Mouse (Mus musculus) heart, adult 2 months (tissue): ENCODE results near the gene Dnajb4.

Experiments used
- CTCF ChIP-seq: fragments of 200-600 bp; IDR thresholded peaks from 2 replicates; pipeline ENCODE4 v1.8.1; 2022; ENCODE audit warnings: antibody characterized with exemption, mild to moderate bottlenecking, moderate library complexity
- POLR2A ChIP-seq: fragments of 200-500 bp; IDR thresholded peaks from 2 replicates; pipeline ENCODE4 v1.6.1; 2011; ENCODE audit warnings: mild to moderate bottlenecking, low read depth, low read length, control low read depth; ENCODE audit not compliant: insufficient read depth

DNA sequence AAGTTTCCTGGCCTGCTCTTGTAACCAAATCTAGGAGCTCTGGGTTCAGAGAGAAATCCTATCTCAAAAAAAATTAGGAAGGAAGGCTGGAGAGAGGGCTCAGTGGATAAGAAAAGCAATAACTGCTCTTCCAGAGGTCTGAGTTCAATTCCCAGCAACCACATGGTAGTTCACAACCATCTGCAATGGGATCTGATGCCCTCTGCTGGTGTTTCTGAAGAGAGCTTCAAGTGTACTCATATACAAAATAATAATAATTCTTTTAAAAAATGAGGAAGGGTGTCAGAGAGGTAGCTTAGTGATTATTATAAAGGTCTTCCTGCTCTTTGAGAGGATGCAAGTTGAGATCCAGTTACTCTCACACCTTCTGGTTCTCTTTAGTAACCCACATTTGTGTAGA lies 14.8 kb upstream of the Dnajb4 start:
- TF ChIP-seq CTCF, result peak; percentile 40
- no peak for TF ChIP-seq POLR2A
